Mouse (Mus musculus) gastrocnemius, postnatal 36 days (tissue): Measurements from ENCODE around the gene Rnf213. TPM values are rescaled to one million over a fixed set of nuclear protein-coding genes. Genes with fewer than 3 reads are reported as not detected.

Experiments
- DNase-seq, 2 experiments: peaks; one replicate each; pipeline ENCODE4 v3.0.0; 2022
- intact Hi-C: fragments of 180-260 bp; cut with DNase I; formaldehyde crosslinking; loops from one replicate; pipeline ENCODE4 v1.15.1; 2025
- total RNA-seq, 2 experiments: library from RNA; stranded (reverse); gene quantifications; 2 replicates each; pipeline ENCODE4 v1.2.3; 2021

Rnf213 gene
- total RNA-seq, 2 experiments from 2014 or later: 4.6 to 4.9 TPM

GRCm38 (mm10) chr11:119432706-119433105 is 39.8 kb downstream of the Rnf213 start:
- intact Hi-C loops: no loop called here
- DNase-seq: no peak

DNA sequence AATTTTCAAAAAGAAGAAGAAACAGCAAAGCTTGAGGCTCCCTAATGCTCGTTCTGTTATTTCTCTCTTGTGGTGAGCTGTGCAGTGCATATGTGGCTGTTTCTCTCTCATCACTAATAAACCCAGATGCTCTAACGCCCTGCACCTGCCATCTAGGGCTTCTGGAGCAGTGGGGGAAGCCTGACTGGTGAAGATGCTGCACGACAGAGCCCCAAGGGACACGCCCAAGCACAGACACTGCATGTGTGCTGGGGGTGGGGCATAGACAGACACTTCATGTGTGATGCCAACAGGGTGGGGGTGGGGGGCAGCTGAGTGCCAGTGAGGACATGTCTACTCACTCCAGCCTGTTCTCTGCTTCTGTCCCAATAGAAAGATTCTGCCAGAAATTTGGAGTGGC is 41.4 kb downstream of the Rnf213 start:
- intact Hi-C loops: no loop called here
- no peak for DNase-seq

- intact Hi-C loops: no loop called here
These were observed 43.3 kb downstream of the Rnf213 start for GRCm38 (mm10) chr11:119435880-119436872.

DNA sequence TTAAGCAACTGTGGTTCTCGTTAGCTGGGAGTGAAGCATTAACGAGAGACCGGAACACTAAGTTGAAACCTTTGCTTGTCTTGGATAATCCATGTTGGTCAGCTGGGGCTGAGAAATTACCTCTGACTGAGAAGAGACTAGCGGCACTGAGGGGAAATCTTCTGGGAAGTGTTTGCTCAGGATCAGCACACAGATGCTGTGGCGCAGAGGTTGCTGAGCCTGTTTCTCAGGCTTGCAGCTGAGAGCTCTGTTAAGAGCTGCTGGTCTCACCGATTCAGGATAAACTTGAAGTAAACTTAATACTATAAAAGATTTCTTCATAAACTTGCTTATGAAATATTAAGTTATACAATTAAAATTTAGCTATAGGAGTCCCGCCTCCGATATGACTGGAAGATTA is 45.9 kb downstream of the Rnf213 start:
- intact Hi-C loops: no loop called here
- no peak for DNase-seq

More at GRCm38 (mm10) chr11:119435880-119436872, 43.3 kb downstream of the Rnf213 start:
- DNase-seq: no peak

- no peak for DNase-seq
- intact Hi-C loops: no loop called here
These were observed 49.3 kb downstream of the Rnf213 start for GRCm38 (mm10) chr11:119442199-119442598.

DNA sequence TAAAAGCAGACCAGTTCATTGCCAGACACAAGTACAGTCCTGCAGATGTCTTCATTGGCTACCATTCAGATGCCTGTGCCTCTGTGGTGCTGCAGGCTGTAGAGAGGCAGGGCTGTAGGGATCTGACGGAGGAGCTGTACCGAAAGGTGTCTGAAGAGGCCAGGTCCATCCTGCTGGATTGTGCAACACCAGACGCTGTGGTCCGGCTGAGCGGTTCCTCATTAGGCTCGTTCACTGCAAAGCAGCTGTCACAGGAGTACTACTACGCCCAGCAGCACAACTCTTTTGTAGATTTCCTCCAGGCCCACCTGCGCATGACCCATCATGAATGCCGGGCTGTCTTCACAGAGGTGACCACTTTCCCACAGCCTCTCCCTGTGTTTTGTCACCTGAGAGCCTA is 50.5 kb downstream of the Rnf213 start:
- no peak for DNase-seq
- intact Hi-C loops: no loop called here

DNA sequence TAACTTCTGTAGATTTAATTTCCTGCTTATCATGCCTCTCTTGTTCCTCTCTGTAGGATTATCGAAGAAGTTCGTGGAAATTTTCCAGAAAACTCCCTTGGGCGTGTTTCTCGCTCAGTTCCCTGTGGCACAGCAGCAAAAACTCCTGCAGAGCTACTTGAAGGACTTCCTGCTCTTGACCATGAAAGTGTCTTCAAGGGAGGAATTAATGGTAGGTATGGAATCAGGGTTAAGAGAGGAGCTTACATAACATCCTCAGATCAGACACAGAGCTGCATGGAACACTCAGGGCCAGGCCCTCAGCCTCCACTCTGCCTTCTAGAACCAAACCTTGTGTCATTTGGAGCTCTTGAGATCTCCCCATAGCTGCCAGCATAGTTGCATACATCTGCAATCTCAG is 63.2 kb downstream of the Rnf213 start:
- no peak for DNase-seq
- intact Hi-C loops: no loop called here

DNA sequence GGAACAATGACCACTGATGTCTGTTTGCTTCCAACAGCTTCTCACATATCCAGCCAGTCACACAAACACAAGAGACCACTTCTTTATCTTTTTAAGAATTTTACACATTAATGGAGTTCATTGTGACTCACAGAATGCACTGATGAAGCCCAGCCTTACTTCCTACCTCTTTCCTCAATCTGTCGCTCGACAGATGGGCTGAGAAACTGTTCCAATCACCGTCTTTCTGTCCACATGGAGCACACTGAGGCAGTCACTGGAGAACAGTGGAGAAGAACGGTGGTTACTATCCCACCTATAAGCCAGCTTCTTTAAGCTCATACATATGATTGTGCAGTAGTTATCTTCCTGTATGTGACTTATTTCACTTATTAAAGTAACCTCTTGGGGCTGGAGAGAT is 85.0 kb downstream of the Rnf213 start:
- DNase-seq: no peak
- intact Hi-C loops: no loop called here

DNA sequence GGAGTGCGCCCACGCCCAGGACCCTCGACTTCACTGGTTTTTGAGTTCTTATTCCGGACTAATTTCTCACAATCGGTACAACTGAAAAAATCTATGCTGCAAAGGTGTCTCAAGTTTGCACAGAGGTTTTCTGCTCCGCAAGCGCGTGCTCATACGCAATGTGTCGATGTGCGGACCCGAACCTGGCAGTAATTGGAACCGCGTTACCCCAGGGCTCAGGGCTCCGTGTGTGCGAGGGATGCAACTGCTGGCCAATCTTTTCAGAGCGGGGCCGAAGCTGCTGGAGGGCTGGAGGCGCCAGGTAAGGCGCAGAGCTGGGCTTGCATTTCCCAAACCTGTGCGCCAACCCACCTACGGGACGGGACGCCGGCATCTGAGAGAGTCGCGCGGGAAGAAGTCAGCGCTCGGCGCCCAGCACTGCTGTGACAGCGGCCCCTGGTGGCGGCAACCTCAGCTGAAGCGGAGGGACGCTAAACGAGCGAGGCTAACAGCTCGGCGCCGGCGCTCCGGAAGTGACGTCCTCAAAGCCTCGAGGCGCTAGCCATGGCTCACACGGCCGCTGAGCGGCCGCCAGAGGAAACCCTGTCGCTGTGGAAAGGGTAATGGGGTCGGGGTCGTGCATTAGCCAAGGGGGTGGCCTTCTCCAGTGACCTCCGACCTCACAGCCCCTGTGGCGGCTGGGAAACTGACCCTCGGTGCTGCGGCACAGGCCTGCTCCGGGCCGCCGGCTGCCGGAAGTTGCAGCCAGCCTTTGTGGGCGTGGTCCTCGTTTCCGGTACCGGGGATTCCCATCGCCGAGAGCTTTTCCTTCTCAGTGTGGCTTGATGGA is 98.2 kb downstream of the Rnf213 start, which contains the start of gene Endov:
Gene Endov, plus strand, starts transcription at position 487 of the 829 bp plus-strand sequence.
- intact Hi-C loops: loop anchor here (1.0 kb wide), 1 partner anchor 151 kb away; no protein-coding TSS in a partner anchor
- peak; percentile 97 for DNase-seq

GRCm38 (mm10) chr11:119491690-119492087 is 98.8 kb downstream of the Rnf213 start:
- no peak for DNase-seq
- intact Hi-C loops: loop anchor here (1.0 kb wide), 1 partner anchor 151 kb away; no protein-coding TSS in a partner anchor

GRCm38 (mm10) chr11:119492830-119493229 is 99.9 kb downstream of the Rnf213 start:
- intact Hi-C loops: no loop called here
- DNase-seq: no peak

- intact Hi-C loops: no loop called here
- no peak for DNase-seq
These were observed 100.6 kb downstream of the Rnf213 start for GRCm38 (mm10) chr11:119493516-119493915.

GRCm38 (mm10) chr11:119496147-119496546 is 103.2 kb downstream of the Rnf213 start:
- DNase-seq: no peak
- intact Hi-C loops: no loop called here

GRCm38 (mm10) chr11:119497451-119497850 is 104.6 kb downstream of the Rnf213 start:
- DNase-seq: no peak
- intact Hi-C loops: no loop called here

- intact Hi-C loops: no loop called here
- DNase-seq: no peak
These were observed 106.4 kb downstream of the Rnf213 start for GRCm38 (mm10) chr11:119499297-119499696.

DNA sequence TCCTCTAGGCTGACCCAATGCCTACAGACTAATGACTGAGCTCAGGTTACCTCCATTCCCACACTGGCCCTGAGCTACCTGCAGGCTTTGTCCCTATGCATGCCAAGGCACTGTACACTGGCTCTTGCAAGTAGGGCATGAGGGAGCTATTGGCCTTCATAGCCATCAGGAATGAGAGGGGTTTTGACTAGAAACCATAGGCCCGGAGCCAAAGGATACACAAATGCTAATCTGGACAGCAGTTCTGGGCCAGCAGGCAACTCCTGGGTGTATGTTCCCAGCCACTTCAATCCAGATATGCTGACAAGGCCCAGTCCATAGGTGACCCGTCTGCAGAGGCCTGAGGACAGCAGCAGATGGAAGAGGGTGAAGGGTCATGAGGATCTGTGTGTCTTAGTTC is 107.1 kb downstream of the Rnf213 start:
- DNase-seq: no peak
- intact Hi-C loops: no loop called here

DNA sequence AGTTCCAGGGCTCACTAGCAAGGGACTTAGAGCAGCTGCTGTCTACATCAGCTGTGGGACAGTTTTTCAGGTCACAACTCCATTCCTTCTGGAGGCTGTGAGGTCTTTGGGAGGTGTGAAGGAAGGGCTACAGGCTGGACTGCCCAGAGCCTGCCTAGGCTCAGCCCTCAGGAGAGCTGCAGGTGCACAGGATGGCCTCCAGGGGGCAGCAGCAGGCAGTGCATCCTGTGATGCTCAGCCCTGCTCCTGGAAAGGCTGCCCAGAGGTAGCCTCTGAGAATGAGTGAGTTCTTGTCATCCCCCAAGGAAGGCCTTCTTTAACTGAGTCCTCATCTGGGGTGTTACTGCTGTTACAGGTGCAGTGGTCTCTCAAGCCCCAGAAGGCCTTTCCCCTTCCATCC is 110.8 kb downstream of the Rnf213 start:
- intact Hi-C loops: loop anchor here (1.0 kb wide), 1 partner anchor 402 kb away; no protein-coding TSS in a partner anchor

DNA sequence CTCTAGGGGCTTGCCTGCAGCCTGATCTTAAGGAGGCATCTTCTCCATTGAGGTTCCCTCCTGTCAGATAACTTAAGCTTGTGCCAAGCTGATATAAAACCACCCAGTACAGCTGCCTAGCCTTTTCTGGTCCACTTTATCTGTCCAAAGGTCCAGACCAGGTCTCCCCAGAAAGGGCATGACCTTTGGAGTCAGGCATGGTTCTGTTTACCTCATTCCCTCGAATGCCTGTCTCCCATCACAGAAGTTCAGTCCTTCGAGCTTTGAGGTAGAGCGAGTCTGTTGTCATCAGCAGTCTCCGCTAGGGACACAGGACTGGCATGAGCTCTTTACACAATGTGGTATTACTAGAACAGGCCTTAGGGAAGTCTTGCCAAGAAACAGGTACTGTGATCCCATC is 113.5 kb downstream of the Rnf213 start:
- intact Hi-C loops: no loop called here
- DNase-seq: no peak

More for the DNA sequence above, 110.8 kb downstream of the Rnf213 start:
- peak; percentile 45 to 53 for DNase-seq

DNA sequence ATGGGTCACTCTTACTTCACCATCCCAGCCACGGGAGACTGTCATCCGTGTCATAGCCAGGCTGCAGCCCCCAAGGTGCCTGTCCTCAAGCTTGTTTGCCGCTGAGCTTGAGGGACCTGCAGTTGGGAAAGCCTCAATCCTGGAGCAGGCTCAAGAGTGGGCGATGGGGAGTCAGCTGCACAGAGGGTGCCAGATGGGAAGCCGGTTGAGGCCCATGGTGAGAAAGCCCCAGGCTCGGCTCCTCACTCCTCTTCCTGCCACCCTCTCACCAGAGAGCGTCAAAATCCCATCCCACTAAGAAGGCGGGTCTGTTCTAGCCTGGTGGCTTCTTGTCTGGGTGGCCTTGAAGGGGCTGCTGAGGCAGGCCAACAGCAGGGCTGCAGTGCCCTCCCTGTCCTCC is 114.9 kb downstream of the Rnf213 start:
- no peak for DNase-seq
- intact Hi-C loops: no loop called here

DNA sequence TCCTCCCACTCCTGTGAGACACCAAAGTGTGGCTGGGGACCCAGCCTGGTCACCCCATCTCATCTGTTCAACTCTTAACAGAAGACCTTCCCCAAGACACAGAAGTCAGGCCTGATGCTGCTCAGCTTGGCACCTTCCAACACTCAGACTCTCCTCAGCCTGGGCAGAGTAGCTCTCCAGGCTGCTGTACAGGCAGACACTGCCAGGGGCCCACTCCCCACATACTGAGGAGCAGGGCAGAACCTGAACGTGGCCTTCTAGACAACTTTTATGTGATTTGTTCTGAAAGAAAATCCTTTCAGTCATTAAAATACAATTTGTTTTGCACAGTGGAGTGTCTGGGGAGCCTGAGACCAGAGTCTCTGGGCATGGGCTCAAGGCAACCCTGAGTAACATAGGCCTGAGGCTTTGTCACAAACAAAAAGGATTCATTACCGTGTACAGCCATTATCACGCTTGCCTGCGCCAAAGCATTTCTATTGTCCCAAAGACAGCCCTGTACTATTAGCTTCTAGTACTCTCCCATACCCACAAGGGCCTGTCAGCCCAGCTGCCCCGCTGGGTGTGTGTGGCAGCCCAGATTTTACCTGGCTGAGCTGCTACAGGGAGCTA is 116.4 kb downstream of the Rnf213 start:
- intact Hi-C loops: no loop called here

More for the DNA sequence above, 116.4 kb downstream of the Rnf213 start:
- DNase-seq: no peak
